9 mouse cellular contexts compared by ENCODE assay signal in genomic region chr7:141643160-141643559, GRCm38 (mm10). TPM values are rescaled to one million over a fixed set of nuclear protein-coding genes. Genes with fewer than 3 reads are reported as not detected.
DNase-seq lines count a peak whose midpoint lies in the region; ATAC-seq lines count a peak whose summit lies in the region.
"Had no signal": no experiment of that assay in that cellular context is flagged by ENCODE, and none has a peak within 500 bp of the region (broad histone marks: within the 10 kb centered on the region; RNA-seq: fewer than 3 reads in every experiment).

No protein-coding gene starts in this region.

- H3K4me1 ChIP-seq in kidney, embryonic 15.5 days, result peaks cover 6% of the 10 kb centered on the region
- H3K4me1 ChIP-seq in hindbrain, embryonic 13.5 days (replicated peaks), result no peaks in the 10 kb centered on the region
- H3K4me1 ChIP-seq: limb, embryonic 12.5 days had no signal

- no peaks in the 10 kb centered on the region for H3K27me3 ChIP-seq in kidney, embryonic 15.5 days
- H3K27me3 ChIP-seq in hindbrain, embryonic 13.5 days, result no peaks in the 10 kb centered on the region
- H3K27me3 ChIP-seq: limb, embryonic 12.5 days had no signal

- no peak for ATAC-seq in kidney, embryonic 15.5 days (replicated peaks; ENCODE audit: low FRiP score)
- ATAC-seq in megakaryocyte progenitor cell, adult 5-6 weeks (replicated peaks; ENCODE audit: poor library complexity), result peak; percentile 78
- ATAC-seq in frontal cortex, adult (ENCODE audit: low TSS enrichment), result no peak
- no peak for ATAC-seq in hindbrain, embryonic 13.5 days (ENCODE audit: low FRiP score)

- 45% methylated on average over 3 of the region's 3 CpGs for WGBS in kidney, embryonic 15.5 days
- WGBS in hindbrain, embryonic 13.5 days, result 43% methylated on average over 3 of the region's 3 CpGs

- H3K9ac ChIP-seq in kidney, embryonic 15.5 days, result no peak overlapping the region
- H3K9ac ChIP-seq in hindbrain, embryonic 13.5 days, result no peak overlapping the region
- H3K9ac ChIP-seq: limb, embryonic 12.5 days had no signal

- no peaks in the 10 kb centered on the region for H3K9me3 ChIP-seq in kidney, embryonic 15.5 days (replicated peaks)
- H3K9me3 ChIP-seq in hindbrain, embryonic 13.5 days, result no peaks in the 10 kb centered on the region
- H3K9me3 ChIP-seq: limb, embryonic 12.5 days had no signal

- peak; percentile 14 for DNase-seq in kidney, adult 9 months
- peak; percentile 28 for DNase-seq in ES-CJ7 (ENCODE audit: low read depth, low spot score)
- peak; percentile 59 for DNase-seq in c-Kit-positive CD71-positive TER-119-negative erythroid progenitor cells, embryonic 14.5 days (ENCODE audit: low read depth)
- no peak for DNase-seq in heart, adult 9 months (ENCODE audit: low spot score in 2 of 2)

- H3K36me3 ChIP-seq in kidney, embryonic 15.5 days, result no peaks in the 10 kb centered on the region
- no peaks in the 10 kb centered on the region for H3K36me3 ChIP-seq in hindbrain, embryonic 13.5 days
- H3K36me3 ChIP-seq: limb, embryonic 12.5 days had no signal

- no peak overlapping the region for H3K4me3 ChIP-seq in kidney, embryonic 15.5 days (replicated peaks)
- no peak overlapping the region for H3K4me3 ChIP-seq in hindbrain, embryonic 13.5 days
- H3K4me3 ChIP-seq: limb, embryonic 12.5 days had no signal

- H3K4me2 ChIP-seq in kidney, embryonic 15.5 days, result no peak overlapping the region
- H3K4me2 ChIP-seq in hindbrain, embryonic 13.5 days, result no peak overlapping the region
- H3K4me2 ChIP-seq: limb, embryonic 12.5 days had no signal

- no peak overlapping the region for H3K27ac ChIP-seq in kidney, embryonic 15.5 days
- no peak overlapping the region for H3K27ac ChIP-seq in hindbrain, embryonic 13.5 days
- H3K27ac ChIP-seq: limb, embryonic 12.5 days had no signal

RNA-seq across cellular contexts. Expression of gene Muc6, which starts 12.0 kb away (rescaled TPM):
- 0.23 TPM in 2 replicates for polyA plus RNA-seq in kidney, embryonic 15.5 days (2015; fragmentation: Nextera tagmentation; extraction: Ambion mirVana)
- total RNA-seq in megakaryocyte progenitor cell, adult 5-6 weeks (2015), result 0.37 and 0.77 TPM in 2 replicates
- total RNA-seq in megakaryocyte progenitor cell, adult 5-6 weeks (2017), result 0.08 and 0.10 TPM in 2 replicates
- 0.21 and 0.23 TPM in 2 replicates for polyA plus RNA-seq in hindbrain, embryonic 13.5 days (2015; fragmentation: Nextera tagmentation; extraction: Ambion mirVana)

RNA-seq across cellular contexts. Expression of gene Muc2, which starts 47.0 kb away (rescaled TPM):
- 0.40 and 1.9 TPM in 2 replicates for polyA plus RNA-seq in kidney, embryonic 15.5 days (2015; fragmentation: Nextera tagmentation; extraction: Ambion mirVana)
- not detected in 2 replicates for total RNA-seq in megakaryocyte progenitor cell, adult 5-6 weeks (2015)
- total RNA-seq in megakaryocyte progenitor cell, adult 5-6 weeks (2017), result not detected in 2 replicates
- polyA plus RNA-seq in hindbrain, embryonic 13.5 days (2015; fragmentation: Nextera tagmentation; extraction: Ambion mirVana), result 0.14 and 0.38 TPM in 2 replicates

Comparison
In these comparisons a context has a peak if more than half of its experiments do, and no peak if none do; other contexts are left out.
1. DNase-seq: peak in kidney, adult 9 months (single experiment), ES-CJ7 (single experiment) and c-Kit-positive CD71-positive TER-119-negative erythroid progenitor cells, embryonic 14.5 days (single experiment); none in heart, adult 9 months (0 of 2).